Mouse (Mus musculus): ENCODE measurements around the gene Glod4. TPM values are rescaled to one million over a fixed set of nuclear protein-coding genes. Genes with fewer than 3 reads are reported as not detected.

The Glod4 gene
- total RNA-seq, 2 experiments from 2014 or later = 47.8 to 50.4 TPM

- no peak for DNase-seq (ENCODE audit: low spot score in 2 of 2)
These were observed 33.1 kb downstream of the Glod4 start for GRCm38 (mm10) chr11:76210228-76210985.

GRCm38 (mm10) chr11:76206793-76207192, 36.7 kb downstream of the Glod4 start:
- DNase-seq (ENCODE audit: low spot score in 2 of 2) = no peak

- DNase-seq (ENCODE audit: low spot score in 2 of 2) = peak; percentile 79 to 85
These were observed 41.5 kb downstream of the Glod4 start for GRCm38 (mm10) chr11:76201761-76202674.

- no peak for DNase-seq (ENCODE audit: low spot score in 2 of 2)
These were observed 46.5 kb downstream of the Glod4 start for GRCm38 (mm10) chr11:76196977-76197469.

- DNase-seq (ENCODE audit: low spot score in 2 of 2) = no peak
These were observed 47.1 kb downstream of the Glod4 start for GRCm38 (mm10) chr11:76196275-76196976.

- DNase-seq (ENCODE audit: low spot score in 2 of 2) = no peak
These were observed 56.6 kb downstream of the Glod4 start for GRCm38 (mm10) chr11:76186908-76187307.

- no peak for DNase-seq (ENCODE audit: low spot score in 2 of 2)
These were observed 59.8 kb downstream of the Glod4 start for GRCm38 (mm10) chr11:76183745-76184144.

- no peak for DNase-seq (ENCODE audit: low spot score in 2 of 2)
These were observed 63.4 kb downstream of the Glod4 start for GRCm38 (mm10) chr11:76180146-76180540.

- DNase-seq (ENCODE audit: low spot score in 2 of 2) = peak; percentile 87 to 92
These were observed 63.9 kb downstream of the Glod4 start, which contains the start of the genes Vps53 and Fam57a for GRCm38 (mm10) chr11:76179495-76180145. TSS of gene Vps53 (minus strand) at chr11:76179647. TSS of gene Fam57a (plus strand) at chr11:76179671.

- peak; percentile 40 to 61 for DNase-seq (ENCODE audit: low spot score in 2 of 2)
These were observed 64.6 kb downstream of the Glod4 start for GRCm38 (mm10) chr11:76178726-76179494.

GRCm38 (mm10) chr11:76170207-76170606, 73.3 kb downstream of the Glod4 start:
- peak; percentile 8 to 16 for DNase-seq (ENCODE audit: low spot score in 2 of 2)

- no peak for DNase-seq (ENCODE audit: low spot score in 2 of 2)
These were observed 74.5 kb downstream of the Glod4 start for GRCm38 (mm10) chr11:76168976-76169375.

GRCm38 (mm10) chr11:76167079-76167765, 76.3 kb downstream of the Glod4 start:
- peak; percentile 68 to 84 for DNase-seq (ENCODE audit: low spot score in 2 of 2)

- DNase-seq (ENCODE audit: low spot score in 2 of 2) = peak in 1 of 2 experiments; percentile 29
These were observed 76.9 kb downstream of the Glod4 start for GRCm38 (mm10) chr11:76166657-76167056.

GRCm38 (mm10) chr11:76160251-76160650, 83.3 kb downstream of the Glod4 start:
- DNase-seq (ENCODE audit: low spot score in 2 of 2) = peak in 1 of 2 experiments; percentile 15

GRCm38 (mm10) chr11:76158375-76158774, 85.2 kb downstream of the Glod4 start:
- no peak for DNase-seq (ENCODE audit: low spot score in 2 of 2)

- DNase-seq (ENCODE audit: low spot score in 2 of 2) = no peak
These were observed 88.7 kb downstream of the Glod4 start for GRCm38 (mm10) chr11:76154861-76155260.

- DNase-seq (ENCODE audit: low spot score in 2 of 2) = no peak
These were observed 89.3 kb downstream of the Glod4 start for GRCm38 (mm10) chr11:76154200-76154599.
